Mouse (Mus musculus) spleen, adult 18-20 months (tissue): ENCODE measurements at regions not wholly inside any gene's neighbourhood (a gene's known extent, or its start where the extent isn't known, plus 50 kb on each side); places are given as distances from the start of the nearest gene placed in this dataset.

Experiments used
- DNase-seq, 2 experiments: peaks; one replicate each; pipeline ENCODE4 v3.0.0; 2022; ENCODE audit warnings: mixed read lengths in 2 of 2

- DNase-seq, result no peak
Measured at GRCm38 (mm10) chr12:8844748-8845147, 73.6 kb downstream of the Sdc1 start.

GRCm38 (mm10) chr12:8845443-8845842 lies 74.3 kb downstream of the Sdc1 start:
- no peak for DNase-seq

GRCm38 (mm10) chr12:8846425-8847226 lies 74.8 kb upstream of the Laptm4a start:
- peak in 1 of 2 experiments; percentile 35 for DNase-seq

- DNase-seq, result no peak
Measured at GRCm38 (mm10) chr12:8847227-8847857, 74.1 kb upstream of the Laptm4a start.

GRCm38 (mm10) chr12:8847858-8848383 lies 73.5 kb upstream of the Laptm4a start:
- DNase-seq, result no peak

- DNase-seq, result no peak
Measured at GRCm38 (mm10) chr12:8853858-8854257, 67.6 kb upstream of the Laptm4a start.

- DNase-seq, result no peak
Measured at GRCm38 (mm10) chr12:8854401-8854800, 67.1 kb upstream of the Laptm4a start.

- DNase-seq, result no peak
Measured at GRCm38 (mm10) chr12:8855119-8855518, 66.3 kb upstream of the Laptm4a start.

GRCm38 (mm10) chr12:8856051-8856543 lies 65.4 kb upstream of the Laptm4a start:
- DNase-seq, result no peak

- no peak for DNase-seq
Measured at GRCm38 (mm10) chr12:8857308-8857707, 64.2 kb upstream of the Laptm4a start.

- no peak for DNase-seq
Measured at GRCm38 (mm10) chr12:8858748-8859147, 62.7 kb upstream of the Laptm4a start.

GRCm38 (mm10) chr12:8859588-8859987 lies 61.9 kb upstream of the Laptm4a start:
- DNase-seq, result no peak

- no peak for DNase-seq
Measured at GRCm38 (mm10) chr12:8864830-8865229, 56.6 kb upstream of the Laptm4a start.

GRCm38 (mm10) chr12:8865250-8865649 lies 56.2 kb upstream of the Laptm4a start:
- DNase-seq, result no peak

GRCm38 (mm10) chr12:8867104-8867503 lies 54.4 kb upstream of the Laptm4a start:
- DNase-seq, result no peak

- DNase-seq, result no peak
Measured at GRCm38 (mm10) chr12:8868690-8869089, 52.8 kb upstream of the Laptm4a start.

GRCm38 (mm10) chr12:8869190-8869589 lies 52.3 kb upstream of the Laptm4a start:
- no peak for DNase-seq
